Mouse (Mus musculus) embryo, embryonic 11.5 days (tissue): ENCODE results near the gene Ankrd65.
A peak's percentile ranks its signal among the peaks of the same experiment; 100 is the strongest.
"Not testable (repeated sequence)": the region's sequence is repeated elsewhere in the genome, so short reads cannot be mapped to it uniquely, and the experiment has no call there.

Source experiments
- DNase-seq: peaks from one replicate; pipeline ENCODE4 v3.0.0-alpha.2; 2012; ENCODE audit warnings: low read depth, low spot score

Ankrd65 gene

GRCm38 (mm10) chr4:155790021-155790489 lies at the start of gene Ankrd65:
Gene Ankrd65, plus strand, starts transcription at chr4:155790439.
- no peak for DNase-seq

DNA sequence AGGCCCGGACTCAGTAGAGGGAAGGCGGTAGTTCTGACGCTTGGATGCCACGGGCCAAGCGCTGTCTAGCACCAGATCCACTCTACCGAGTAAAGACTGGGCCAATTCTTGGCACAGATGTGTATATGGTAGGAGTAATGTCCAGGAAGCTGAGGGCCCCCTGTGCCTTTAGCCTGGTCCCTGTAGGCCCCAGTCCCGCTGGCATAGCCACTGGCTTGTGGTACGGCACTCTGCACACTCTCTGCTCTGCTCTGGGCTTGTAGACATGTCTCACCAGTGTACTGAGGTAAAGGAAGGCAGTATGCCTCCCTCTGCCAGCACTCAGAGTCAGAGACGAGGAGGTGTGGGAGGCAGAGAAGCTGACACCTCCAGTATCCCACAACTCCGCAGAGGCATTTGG lies 49.6 kb upstream of the Ankrd65 start:
- not testable (repeated sequence) for DNase-seq

DNA sequence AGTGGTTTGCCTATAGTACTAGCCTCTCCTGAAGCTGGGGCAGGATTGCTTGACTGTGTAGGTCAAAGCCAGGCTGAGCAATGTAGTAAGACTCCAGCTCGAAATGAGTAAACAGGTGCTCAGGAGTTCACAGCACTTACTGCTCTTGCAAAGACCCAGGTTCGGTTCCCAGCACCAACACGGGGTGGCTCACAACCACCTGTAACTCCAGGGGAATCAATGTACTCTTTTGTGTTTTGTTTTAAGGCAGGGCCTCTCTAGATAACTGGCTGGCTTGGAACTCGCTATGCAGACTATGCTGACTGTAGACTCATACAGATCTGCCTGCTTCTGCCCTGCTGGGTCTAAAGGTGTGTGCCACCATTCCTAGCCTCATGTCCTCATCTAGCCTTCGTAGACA lies 47.6 kb upstream of the Ankrd65 start:
- DNase-seq = no peak

DNA sequence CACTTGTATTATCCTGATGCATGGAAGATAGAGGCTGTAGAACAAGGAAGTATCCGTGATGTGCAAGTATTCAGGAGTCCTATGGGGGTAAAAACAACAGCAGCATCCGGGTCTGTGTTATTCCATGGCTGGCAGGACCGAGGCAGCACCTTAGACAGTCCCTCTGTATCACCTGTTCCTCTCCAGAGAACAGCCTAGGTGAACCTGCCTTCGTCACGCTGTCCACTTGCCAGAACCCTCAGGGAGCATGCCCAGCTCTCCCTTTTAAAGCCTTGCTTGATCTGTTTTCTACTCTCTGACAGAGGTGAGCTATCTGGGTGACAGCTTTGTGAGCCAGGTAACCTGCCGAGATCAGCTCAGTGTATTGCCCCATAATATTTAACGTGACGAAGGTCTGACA lies 45.8 kb upstream of the Ankrd65 start:
- no peak for DNase-seq

DNA sequence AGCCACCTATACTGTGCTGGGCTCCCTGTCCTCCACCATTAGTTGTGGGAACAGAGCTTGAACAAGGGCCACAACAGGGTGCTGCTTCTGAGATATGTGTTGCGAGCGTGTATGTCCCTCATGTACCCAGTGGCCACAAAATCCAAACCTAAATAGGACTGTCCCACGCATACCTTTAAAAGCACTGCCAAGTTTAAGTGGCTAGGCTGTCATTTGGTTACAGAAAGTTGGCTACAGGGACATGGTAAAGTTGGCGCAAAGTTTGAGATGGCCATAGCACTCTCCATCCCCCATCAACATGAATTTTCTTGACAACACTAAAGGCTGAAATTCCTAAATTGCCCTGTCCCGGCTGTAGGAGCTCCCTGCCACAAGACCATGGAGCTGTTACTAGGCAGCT lies 45.1 kb upstream of the Ankrd65 start:
- DNase-seq = no peak

DNA sequence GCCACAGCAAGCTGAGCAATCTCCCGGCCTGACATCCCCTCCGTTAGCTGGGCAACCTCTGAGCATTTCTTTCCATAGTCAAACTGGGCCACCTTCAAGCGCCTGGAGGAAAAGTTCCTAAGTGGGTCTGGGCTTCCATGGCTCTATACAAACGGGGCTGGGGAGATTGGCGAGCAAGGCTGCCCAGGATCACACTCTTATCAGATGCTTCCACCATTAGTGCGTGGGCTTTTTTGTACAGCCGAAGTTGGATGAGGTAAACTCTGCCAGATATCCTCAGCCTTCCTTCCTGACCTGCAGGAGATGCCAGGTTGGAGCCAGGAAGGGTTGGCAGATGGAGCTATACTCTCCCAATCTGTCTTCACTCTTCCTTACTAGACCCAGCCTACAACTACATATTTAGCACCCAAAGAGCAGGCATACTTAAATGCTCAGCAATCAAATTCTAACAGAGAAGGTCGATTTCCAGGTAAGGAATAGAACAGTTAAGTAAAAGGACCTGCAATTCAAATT lies 44.1 kb upstream of the Ankrd65 start:
- no peak for DNase-seq

DNA sequence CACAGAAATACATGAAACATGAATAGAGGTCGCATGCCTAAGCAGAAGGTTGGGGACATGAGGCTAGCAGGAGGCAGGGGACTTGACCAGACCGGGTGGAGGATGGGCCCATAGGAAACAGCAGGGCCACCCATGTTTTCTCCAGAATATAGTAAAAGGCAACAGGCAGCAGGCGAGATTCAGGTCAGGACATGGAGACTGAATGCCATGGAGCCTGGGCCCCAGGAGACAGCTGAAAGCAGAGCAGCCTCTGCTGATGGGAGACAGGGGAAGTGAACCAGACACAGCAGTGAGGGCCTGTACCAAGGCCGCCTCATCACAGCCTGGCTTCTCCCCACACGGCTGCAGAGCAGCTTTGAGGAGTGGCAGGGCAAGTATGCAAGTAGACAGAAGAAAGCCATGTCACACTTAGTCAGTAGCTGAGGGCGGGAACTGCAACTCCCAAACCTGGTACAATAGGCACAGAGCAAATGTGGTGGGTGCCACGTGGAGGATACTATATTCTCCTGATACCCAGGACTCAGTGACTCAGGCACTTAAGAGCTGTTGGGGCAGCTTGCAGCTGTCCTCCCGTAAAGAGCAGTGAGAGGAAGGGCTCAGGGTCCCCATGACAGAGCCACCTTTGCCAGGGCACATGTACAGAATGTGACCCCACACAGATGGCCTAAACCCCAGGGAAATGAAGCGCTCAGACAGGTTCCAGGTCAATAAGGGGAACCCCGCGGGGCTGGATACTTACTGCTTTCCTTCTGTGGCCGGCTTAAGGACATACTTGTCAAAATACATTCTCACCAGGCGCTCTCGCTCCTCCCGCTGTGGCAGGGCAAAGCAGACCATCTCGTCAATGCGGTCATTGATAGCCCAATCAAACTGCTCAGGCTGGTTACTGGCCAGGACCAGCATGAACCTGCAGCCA lies 43.4 kb upstream of the Ankrd65 start:
- no peak for DNase-seq

DNA sequence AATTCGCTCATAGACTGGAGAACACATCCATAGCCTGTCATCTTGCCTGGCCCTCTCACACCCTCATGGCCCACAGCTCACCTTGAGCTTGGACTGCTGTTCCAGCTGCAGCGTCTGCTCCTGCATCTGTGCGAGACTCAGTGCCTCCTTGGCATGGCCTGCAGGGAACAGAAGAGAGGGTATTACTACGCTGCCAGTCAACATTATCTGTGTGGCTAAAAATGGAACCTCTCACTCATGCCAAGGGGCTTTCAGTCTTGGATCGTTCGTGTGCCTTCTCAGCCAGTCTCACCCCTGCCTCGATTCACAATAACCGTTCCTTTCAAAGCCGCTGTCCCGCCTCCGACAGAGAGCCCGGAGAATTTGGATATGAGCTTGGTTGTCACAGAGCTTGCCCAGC lies 33.2 kb upstream of the Ankrd65 start:
- no peak for DNase-seq

- DNase-seq = no peak
Measured at GRCm38 (mm10) chr4:155759862-155760612, 30.2 kb upstream of the Ankrd65 start.

GRCm38 (mm10) chr4:155760613-155761355 lies 29.5 kb upstream of the Ankrd65 start, which contains the start of gene Atad3a:
Gene Atad3a, minus strand, starts transcription at chr4:155761093.
- peak; percentile 97 for DNase-seq

- DNase-seq = no peak
Measured at GRCm38 (mm10) chr4:155761356-155762099, 28.7 kb upstream of the Ankrd65 start.

- DNase-seq = no peak
Measured at GRCm38 (mm10) chr4:155762357-155762756, 27.9 kb upstream of the Ankrd65 start.

DNA sequence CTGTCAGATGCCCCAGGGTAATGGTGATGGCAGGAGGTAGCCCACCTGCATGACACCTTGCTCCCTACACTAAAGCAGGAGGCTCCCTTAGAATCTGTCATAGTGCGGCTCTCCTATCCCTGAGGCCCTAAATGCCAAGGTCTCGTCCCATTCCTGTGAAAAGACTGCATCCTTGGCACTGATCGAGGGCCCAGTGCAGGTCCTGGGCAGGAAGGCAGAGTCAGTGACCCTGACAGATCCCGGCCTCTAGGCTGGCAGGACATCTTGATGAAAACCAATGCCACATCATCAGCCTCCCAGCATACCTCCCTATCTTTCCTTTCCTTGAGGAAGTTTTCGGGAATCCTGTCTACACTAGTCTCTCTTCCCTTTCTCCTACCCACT lies 20.8 kb upstream of the Ankrd65 start:
- DNase-seq = no peak

DNA sequence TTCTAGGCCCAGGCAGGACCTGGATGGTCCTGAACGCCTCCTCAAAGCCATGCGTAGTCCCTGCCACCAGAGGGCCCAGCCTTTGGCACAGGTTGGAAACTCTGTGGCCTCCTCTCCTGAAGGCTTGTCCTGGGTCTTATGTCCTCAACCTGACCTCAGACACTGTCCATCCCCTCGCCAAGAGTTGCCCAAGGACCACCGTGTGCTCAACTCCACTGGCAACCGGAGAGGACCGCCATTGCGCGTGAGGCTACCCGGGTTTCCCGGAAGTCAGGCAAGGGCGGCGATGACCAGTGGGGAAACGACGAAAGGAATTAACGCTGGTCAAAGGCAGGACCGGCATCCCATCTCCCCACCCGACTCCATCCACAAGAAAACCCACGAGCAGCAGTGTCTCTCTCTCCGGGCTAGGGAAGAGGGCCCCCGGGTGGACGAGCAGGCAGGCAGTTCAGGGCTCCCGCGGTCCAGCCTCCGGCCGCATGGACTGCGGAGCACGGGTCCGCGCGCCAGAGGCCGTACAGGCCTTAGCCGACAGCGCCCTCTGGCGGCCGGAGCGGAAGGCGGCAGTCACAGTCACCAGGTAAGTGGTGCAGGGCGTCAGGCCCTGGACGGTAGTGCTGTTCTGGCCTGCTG lies 20.2 kb upstream of the Ankrd65 start:
- DNase-seq = peak; percentile 81

- DNase-seq = no peak
Measured at GRCm38 (mm10) chr4:155770626-155771025, 19.6 kb upstream of the Ankrd65 start.

GRCm38 (mm10) chr4:155771706-155772105 lies 18.5 kb upstream of the Ankrd65 start:
- no peak for DNase-seq

GRCm38 (mm10) chr4:155772786-155773185 lies 17.5 kb upstream of the Ankrd65 start:
- DNase-seq = no peak

GRCm38 (mm10) chr4:155773335-155774078 lies 16.7 kb upstream of the Ankrd65 start:
- no peak for DNase-seq

DNA sequence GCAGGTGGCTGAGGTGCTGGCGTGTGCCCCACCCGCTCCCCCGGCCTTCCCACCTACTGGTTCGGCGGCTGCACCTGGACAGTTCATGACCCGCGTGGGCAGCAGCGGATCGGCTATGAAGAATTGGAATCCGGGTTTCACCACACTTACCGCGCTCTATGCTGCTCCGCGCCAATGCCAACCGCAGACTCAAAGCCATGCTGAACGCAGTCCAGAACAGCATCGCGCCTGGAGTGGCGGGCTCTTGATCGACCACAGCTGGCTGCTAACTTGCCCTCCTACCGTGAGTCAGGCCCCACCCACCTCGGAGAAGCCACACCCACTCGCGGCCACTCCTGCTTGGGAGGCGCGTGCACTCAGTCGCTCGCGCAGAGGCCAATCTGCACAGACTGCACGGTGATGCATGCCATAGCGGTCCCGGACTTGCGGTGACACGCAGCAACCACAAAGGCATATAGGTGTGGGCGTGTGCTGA lies 15.9 kb upstream of the Ankrd65 start, which contains the start of gene Vwa1:
Gene Vwa1, minus strand, starts transcription at position 419 of the 475 bp plus-strand sequence.
- peak; percentile 78 for DNase-seq
